Mouse (Mus musculus) hindbrain, embryonic 10.5 days (tissue): ENCODE results near the gene Hnmt. TPM values are rescaled to one million over a fixed set of nuclear protein-coding genes. Genes with fewer than 3 reads are reported as not detected.
"Not testable (repeated sequence)": the region's sequence is repeated elsewhere in the genome, so short reads cannot be mapped to it uniquely, and the experiment has no call there.

Experiments
- DNase-seq: peaks from one replicate; pipeline ENCODE4 v3.0.0-alpha.2; 2017; ENCODE audit warnings: low spot score
- H3K27ac ChIP-seq: fragments of 300-500 bp; sonication (generic); 2 replicates; pipeline ENCODE4 v1.5.1; 2016; ENCODE audit warnings: mild to moderate bottlenecking, moderate library complexity
- H3K27me3 ChIP-seq: fragments of 300-500 bp; sonication (generic); 2 replicates; pipeline ENCODE4 v1.6.1; 2016; ENCODE audit warnings: mild to moderate bottlenecking; ENCODE audit not compliant: poor library complexity, insufficient read depth, severe bottlenecking
- H3K36me3 ChIP-seq: fragments of 300-500 bp; sonication (generic); 2 replicates; pipeline ENCODE4 v1.6.1; 2016; ENCODE audit warnings: mild to moderate bottlenecking, moderate library complexity
- H3K4me1 ChIP-seq: fragments of 300-500 bp; sonication (generic); replicated peaks from 2 replicates; pipeline ENCODE4 v1.6.1; 2016; ENCODE audit warnings: mild to moderate bottlenecking
- H3K4me3 ChIP-seq: fragments of 300-500 bp; sonication (generic); 2 replicates; pipeline ENCODE4 v1.5.1; 2016; ENCODE audit warnings: mild to moderate bottlenecking, moderate library complexity
- H3K9me3 ChIP-seq: fragments of 300-500 bp; sonication (generic); 2 replicates; pipeline ENCODE4 v1.6.1; 2016; ENCODE audit warnings: mild to moderate bottlenecking, moderate library complexity
- WGBS: fragments of 180-500 bp; shearing (Covaris S2); methylation state at CpG from one replicate; pipeline ENCODE4 v1.1.7; 2016; 5-methylcytosine and 5-hydroxymethylcytosine counted together
- polyA plus RNA-seq: library from polyadenylated mRNA; unstranded; fragments of >200 nt; fragmentation: Nextera tagmentation; extraction: Ambion mirVana; gene quantifications from 2 replicates; pipeline ENCODE4 v1.2.1, GENCODE M21; 2016

Hnmt gene
- polyA plus RNA-seq, 1 experiment from 2014 or later: 2.7 TPM

DNA sequence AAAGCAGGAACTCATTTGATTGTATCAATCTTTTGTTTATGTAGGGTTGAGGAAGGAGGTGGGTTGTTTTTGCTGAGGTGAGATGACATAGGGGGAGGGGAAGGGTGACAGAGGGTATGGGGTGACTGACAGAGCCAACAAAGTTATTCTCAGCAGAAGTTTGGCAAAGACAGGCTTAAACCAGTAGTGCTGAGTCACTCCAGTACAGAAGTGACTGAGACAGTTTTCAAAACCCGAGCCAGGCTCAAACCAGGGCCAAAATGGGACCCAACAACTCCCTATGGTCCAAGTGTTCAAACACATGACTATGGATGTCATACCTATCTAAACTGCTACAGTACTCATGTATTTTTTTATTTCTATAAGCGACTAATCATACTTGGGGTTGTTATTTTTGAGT, 52.4 kb downstream of the Hnmt start:
- WGBS: 75% methylated on average over 2 of the region's 2 CpGs

DNA sequence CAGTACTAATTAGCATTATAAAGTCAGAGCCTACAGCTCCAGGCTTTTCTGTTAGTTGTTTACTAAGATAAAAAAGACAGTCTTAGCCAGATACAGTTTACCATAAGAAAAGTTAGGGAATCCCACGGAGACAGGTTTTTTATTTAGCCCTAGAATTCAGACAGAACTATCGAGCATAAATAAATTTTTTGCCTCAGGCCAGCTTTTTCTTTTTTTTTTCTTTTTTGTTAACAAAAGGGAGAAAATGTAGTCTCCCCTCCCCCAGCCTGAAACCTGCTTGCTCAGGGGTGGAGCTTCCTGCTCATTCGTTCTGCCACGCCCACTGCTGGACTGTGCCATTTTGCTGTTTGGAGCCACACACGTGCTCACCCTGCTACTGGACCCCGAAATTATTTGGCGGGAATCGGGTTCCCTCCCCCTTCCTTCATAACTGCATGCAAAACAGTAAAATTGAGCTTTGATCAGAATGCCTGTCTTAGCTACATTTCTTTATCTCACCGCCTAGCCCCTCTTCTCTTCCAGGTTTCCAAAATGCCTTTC, 59.1 kb downstream of the Hnmt start:
- H3K9me3 ChIP-seq, H3K27me3 ChIP-seq, H3K36me3 ChIP-seq, DNase-seq, H3K27ac ChIP-seq, H3K4me1 ChIP-seq, H3K4me3 ChIP-seq: not testable (repeated sequence)
- 89% methylated on average over 9 of the region's 9 CpGs for WGBS

More for the DNA sequence above, 52.4 kb downstream of the Hnmt start:
- no peaks in the 10 kb centered on the region for H3K27me3 ChIP-seq
- no peak overlapping the region for H3K27ac ChIP-seq
- no peak overlapping the region for H3K4me3 ChIP-seq
- H3K9me3 ChIP-seq: no peaks in the 10 kb centered on the region
- H3K4me1 ChIP-seq: no peaks in the 10 kb centered on the region
- no peak for DNase-seq
- no peaks in the 10 kb centered on the region for H3K36me3 ChIP-seq

DNA sequence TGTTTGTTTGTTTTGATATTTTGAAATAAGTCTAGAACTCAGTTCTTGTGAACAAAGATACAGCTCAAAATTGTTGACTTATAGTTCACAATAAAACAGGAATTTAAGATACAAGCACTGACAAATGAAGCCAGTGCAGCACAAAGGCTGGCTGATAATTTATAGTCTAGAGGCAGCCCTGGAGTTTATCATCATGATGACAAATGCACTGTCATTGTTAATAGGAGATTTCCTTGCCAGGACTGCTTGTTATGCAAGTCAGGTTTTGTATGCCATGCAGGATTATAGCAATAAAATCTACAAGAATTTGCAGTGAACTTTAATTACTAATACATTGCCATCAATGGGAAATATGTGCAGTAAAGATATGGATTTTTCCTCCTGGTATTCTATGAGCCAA, 61.9 kb downstream of the Hnmt start:
- Histone ChIP-seq H3K4me3 (no peak overlapping the region), H3K27ac (no peak overlapping the region), H3K9me3 (no peaks in the 10 kb centered on the region), H3K36me3 (no peaks in the 10 kb centered on the region), H3K4me1 (no peaks in the 10 kb centered on the region), H3K27me3 (no peaks in the 10 kb centered on the region)
- DNase-seq: no peak

DNA sequence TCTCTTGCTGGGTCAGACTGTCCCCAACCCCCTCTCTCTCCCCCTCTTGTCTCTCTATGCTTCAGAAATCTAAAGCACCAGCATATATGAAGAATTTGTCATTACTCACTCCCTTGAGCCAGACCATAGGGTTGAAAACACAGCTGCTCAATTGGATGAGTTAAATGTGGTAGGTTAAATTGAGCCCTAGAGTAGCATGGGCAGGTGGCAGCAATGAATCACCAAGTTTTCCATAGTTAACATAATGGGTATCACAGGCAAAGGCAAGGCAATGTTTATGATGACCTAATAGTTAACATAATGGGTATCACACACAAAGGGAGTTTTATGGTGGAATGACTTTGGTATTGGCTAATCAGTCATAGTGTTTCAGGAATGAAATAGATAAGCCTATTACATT, 65.9 kb downstream of the Hnmt start:
- H3K4me3 ChIP-seq: no peak overlapping the region
- DNase-seq: no peak
- no peaks in the 10 kb centered on the region for H3K9me3 ChIP-seq
- H3K27me3 ChIP-seq: no peaks in the 10 kb centered on the region
- no peaks in the 10 kb centered on the region for H3K4me1 ChIP-seq
- no peak overlapping the region for H3K27ac ChIP-seq
- H3K36me3 ChIP-seq: no peaks in the 10 kb centered on the region

DNA sequence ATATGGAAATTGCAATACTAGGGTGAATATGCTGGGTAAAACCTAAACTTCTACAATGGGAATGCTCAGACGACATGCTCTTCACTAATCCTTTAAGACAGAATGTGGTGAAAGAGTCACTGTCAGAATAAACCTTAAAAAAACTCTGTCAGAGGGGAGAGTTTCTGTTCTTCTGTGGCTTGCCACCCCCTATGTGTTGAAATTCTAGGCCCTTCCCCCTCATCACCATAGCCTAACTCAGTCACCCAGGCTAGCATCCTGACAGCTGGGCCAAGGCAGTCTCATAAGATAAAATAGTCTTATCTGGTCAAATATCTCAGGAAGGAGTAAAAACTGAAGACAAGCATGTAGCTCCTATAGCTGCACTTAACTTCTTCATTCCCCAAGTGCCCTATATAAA, 66.3 kb downstream of the Hnmt start:
- Histone ChIP-seq H3K4me3 (no peak overlapping the region), H3K27ac (no peak overlapping the region), H3K4me1 (no peaks in the 10 kb centered on the region), H3K36me3 (no peaks in the 10 kb centered on the region), H3K27me3 (no peaks in the 10 kb centered on the region), H3K9me3 (no peaks in the 10 kb centered on the region)
- no peak for DNase-seq
- 60% methylated on average over 1 of the region's 1 CpGs for WGBS

DNA sequence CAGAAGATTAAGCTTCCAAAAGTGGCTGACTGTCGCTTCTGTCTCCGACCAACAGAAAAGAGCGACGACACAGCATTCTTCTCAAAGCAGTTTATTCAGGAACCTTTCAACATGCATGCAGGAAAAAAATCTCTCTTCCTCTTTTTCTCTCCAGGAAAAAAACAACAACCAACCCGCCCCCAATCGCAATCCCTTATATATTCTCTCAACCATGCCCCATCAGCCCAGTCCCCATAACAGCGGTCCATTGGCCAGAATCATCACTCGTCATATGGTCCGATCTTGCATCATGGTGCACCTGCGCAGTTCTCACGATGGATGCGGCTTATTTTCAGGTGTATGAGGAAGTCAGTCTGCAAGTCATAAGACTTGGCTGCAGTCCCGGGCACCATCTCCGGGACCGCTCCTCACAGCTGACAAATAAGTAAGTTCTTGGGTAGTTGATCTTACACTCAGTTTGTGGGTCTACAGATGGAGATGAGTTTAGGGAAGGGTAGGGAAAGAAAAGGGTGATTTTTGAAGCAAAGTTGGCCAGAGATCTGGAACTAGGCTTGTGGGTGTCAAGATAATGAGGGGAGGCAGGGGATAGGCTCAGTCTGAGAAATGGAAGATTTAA, 88.4 kb downstream of the Hnmt start:
- H3K36me3 ChIP-seq, H3K9me3 ChIP-seq, H3K4me1 ChIP-seq, H3K4me3 ChIP-seq, H3K27ac ChIP-seq, H3K27me3 ChIP-seq, DNase-seq: not testable (repeated sequence)
- 93% methylated on average over 15 of the region's 15 CpGs for WGBS

Other genes with a start within 250 kb of the Hnmt start
- not detected in 2 replicates for gene Tbpl2, start 47.2 kb upstream of the Hnmt start, polyA plus RNA-seq
- gene Il1f8, start 103.8 kb upstream of the Hnmt start, polyA plus RNA-seq: not detected in 2 replicates
- not detected in 2 replicates for gene Il1f9, start 137.1 kb upstream of the Hnmt start, polyA plus RNA-seq
- not detected in 2 replicates for gene Il1f6, start 166.0 kb upstream of the Hnmt start, polyA plus RNA-seq
- gene Il1f5, start 227.6 kb upstream of the Hnmt start, polyA plus RNA-seq: not detected in 2 replicates
- gene Il1f10, start 241.8 kb upstream of the Hnmt start, polyA plus RNA-seq: not detected in 2 replicates